Mouse (Mus musculus): Measurements from ENCODE around the gene Fam89a. TPM values are rescaled to one million over a fixed set of nuclear protein-coding genes. Genes with fewer than 3 reads are reported as not detected.

The Fam89a gene
- 3.6 and 3.8 TPM in 2 replicates for polyA plus RNA-seq (2014; fragmentation: Nextera tagmentation; extraction: Ambion mirVana)

- WGBS: 1% methylated on average over 41 of the region's 41 CpGs
- Histone ChIP-seq H3K4me1 (replicated peaks; ENCODE audit: control insufficient read depth, insufficient read depth, low read length) (peaks cover 10% of the 10 kb centered on the region), H3K36me3 (ENCODE audit: control insufficient read depth, insufficient read depth, low read length) (no peaks in the 10 kb centered on the region), H3K4me3 (ENCODE audit: low read depth, low read length) (peak within 1 kb of the TSS; percentile 66), H3K9me3 (ENCODE audit: control insufficient read depth, low read length) (no peaks in the 10 kb centered on the region), H3K9ac (ENCODE audit: low read depth, low read length) (peak within 1 kb of the TSS; percentile 40), H3K27me3 (replicated peaks; ENCODE audit: control insufficient read depth, insufficient read depth, low read length) (peaks cover 52% of the 10 kb centered on the region), H3K27ac (ENCODE audit: low read depth, low read length) (no peak within 1 kb of the TSS), H3K4me2 (peak within 1 kb of the TSS; percentile 79)
- ATAC-seq (replicated peaks; ENCODE audit: low FRiP score) (peak; percentile 83), DNase-seq (ENCODE audit: low spot score) (peak; percentile 78)
Measured at GRCm38 (mm10) chr8:124751709-124752173, at the start of gene Fam89a. TSS of gene Fam89a (minus strand) at chr8:124751832.

- DNase-seq (ENCODE audit: low spot score): no peak
Measured at GRCm38 (mm10) chr8:124800542-124800941, 48.9 kb upstream of the Fam89a start.

GRCm38 (mm10) chr8:124795781-124796488 is 44.3 kb upstream of the Fam89a start:
- 68% methylated on average over 8 of the region's 8 CpGs for WGBS
- peaks cover 72% of the 10 kb centered on the region for H3K27me3 ChIP-seq (replicated peaks; ENCODE audit: control insufficient read depth, insufficient read depth, low read length)

More at GRCm38 (mm10) chr8:124800542-124800941, 48.9 kb upstream of the Fam89a start:
- Histone ChIP-seq H3K27me3 (replicated peaks; ENCODE audit: control insufficient read depth, insufficient read depth, low read length) (peaks cover 29% of the 10 kb centered on the region), H3K9me3 (ENCODE audit: control insufficient read depth, low read length) (no peaks in the 10 kb centered on the region), H3K9ac (ENCODE audit: low read depth, low read length) (no peak overlapping the region), H3K4me2 (no peak overlapping the region), H3K4me1 (replicated peaks; ENCODE audit: control insufficient read depth, insufficient read depth, low read length) (no peaks in the 10 kb centered on the region), H3K4me3 (ENCODE audit: low read depth, low read length) (no peak overlapping the region), H3K27ac (ENCODE audit: low read depth, low read length) (no peak overlapping the region), H3K36me3 (ENCODE audit: control insufficient read depth, insufficient read depth, low read length) (no peaks in the 10 kb centered on the region)
- WGBS: 29% methylated on average over 11 of the region's 11 CpGs
- no peak for ATAC-seq (replicated peaks; ENCODE audit: low FRiP score)

GRCm38 (mm10) chr8:124794486-124794780 is 42.8 kb upstream of the Fam89a start:
- 3% methylated on average over 25 of the region's 25 CpGs for WGBS
- Histone ChIP-seq H3K4me2 (peak overlapping the region; percentile 96), H3K9ac (ENCODE audit: low read depth, low read length) (no peak overlapping the region), H3K36me3 (ENCODE audit: control insufficient read depth, insufficient read depth, low read length) (no peaks in the 10 kb centered on the region), H3K27ac (ENCODE audit: low read depth, low read length) (no peak overlapping the region), H3K4me3 (ENCODE audit: low read depth, low read length) (peak overlapping the region; percentile 62), H3K4me1 (replicated peaks; ENCODE audit: control insufficient read depth, insufficient read depth, low read length) (peaks cover 15% of the 10 kb centered on the region), H3K9me3 (ENCODE audit: control insufficient read depth, low read length) (no peaks in the 10 kb centered on the region), H3K27me3 (replicated peaks; ENCODE audit: control insufficient read depth, insufficient read depth, low read length) (peaks cover 74% of the 10 kb centered on the region)
- DNase-seq (ENCODE audit: low spot score): peak; percentile 54
- no peak; the same call in 1 of the 2 replicates for ATAC-seq (replicated peaks; ENCODE audit: low FRiP score)

More at GRCm38 (mm10) chr8:124795781-124796488, 44.3 kb upstream of the Fam89a start:
- H3K4me1 ChIP-seq (replicated peaks; ENCODE audit: control insufficient read depth, insufficient read depth, low read length): peaks cover 15% of the 10 kb centered on the region
- DNase-seq (ENCODE audit: low spot score): no peak
- no peak overlapping the region for H3K4me2 ChIP-seq
- no peak overlapping the region for H3K9ac ChIP-seq (ENCODE audit: low read depth, low read length)
- H3K4me3 ChIP-seq (ENCODE audit: low read depth, low read length): no peak overlapping the region
- no peaks in the 10 kb centered on the region for H3K36me3 ChIP-seq (ENCODE audit: control insufficient read depth, insufficient read depth, low read length)
- no peak overlapping the region for H3K27ac ChIP-seq (ENCODE audit: low read depth, low read length)
- ATAC-seq (replicated peaks; ENCODE audit: low FRiP score): no peak
- H3K9me3 ChIP-seq (ENCODE audit: control insufficient read depth, low read length): no peaks in the 10 kb centered on the region

GRCm38 (mm10) chr8:124793661-124794485 is 42.2 kb upstream of the Fam89a start:
- peak overlapping the region; percentile 96 for H3K4me2 ChIP-seq
- DNase-seq (ENCODE audit: low spot score) (no peak), ATAC-seq (replicated peaks; ENCODE audit: low FRiP score) (0 out of 2 replicates have a peak, but pooled peaks have one; percentile 9)
- H3K9ac ChIP-seq (ENCODE audit: low read depth, low read length): no peak overlapping the region
- no peaks in the 10 kb centered on the region for H3K36me3 ChIP-seq (ENCODE audit: control insufficient read depth, insufficient read depth, low read length)
- no peak overlapping the region for H3K27ac ChIP-seq (ENCODE audit: low read depth, low read length)
- peak overlapping the region; percentile 62 for H3K4me3 ChIP-seq (ENCODE audit: low read depth, low read length)
- no peaks in the 10 kb centered on the region for H3K9me3 ChIP-seq (ENCODE audit: control insufficient read depth, low read length)
- WGBS: 3% methylated on average over 74 of the region's 81 CpGs
- peaks cover 74% of the 10 kb centered on the region for H3K27me3 ChIP-seq (replicated peaks; ENCODE audit: control insufficient read depth, insufficient read depth, low read length)
- peaks cover 15% of the 10 kb centered on the region for H3K4me1 ChIP-seq (replicated peaks; ENCODE audit: control insufficient read depth, insufficient read depth, low read length)

DNA sequence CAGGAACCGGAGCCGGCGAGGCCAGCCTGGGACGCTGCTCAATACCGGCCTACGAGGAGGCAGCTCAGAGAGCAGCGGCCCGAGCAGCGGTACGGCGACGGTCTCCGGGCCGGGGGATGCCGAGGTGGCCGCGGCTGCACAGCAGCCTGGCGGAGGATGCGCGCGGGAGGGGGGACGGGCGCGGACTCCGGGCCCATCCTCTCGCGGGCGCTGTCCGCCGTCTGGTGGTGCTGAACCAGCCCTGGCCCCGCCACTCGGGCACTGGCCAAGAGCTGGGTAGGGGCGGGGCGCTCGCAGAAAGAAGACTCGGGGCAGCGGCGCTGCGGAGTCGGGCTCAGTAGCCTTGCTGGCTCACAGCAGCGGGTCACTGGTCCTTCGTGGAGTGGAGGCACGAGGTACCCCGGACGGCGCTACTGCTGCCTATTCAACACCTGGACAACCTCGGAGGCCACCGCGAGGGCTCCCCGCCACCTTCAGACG is 41.6 kb upstream of the Fam89a start:
- Histone ChIP-seq H3K9ac (ENCODE audit: low read depth, low read length) (no peak overlapping the region), H3K27me3 (replicated peaks; ENCODE audit: control insufficient read depth, insufficient read depth, low read length) (peaks cover 70% of the 10 kb centered on the region), H3K27ac (ENCODE audit: low read depth, low read length) (no peak overlapping the region), H3K4me3 (ENCODE audit: low read depth, low read length) (peak overlapping the region; percentile 62), H3K4me1 (replicated peaks; ENCODE audit: control insufficient read depth, insufficient read depth, low read length) (peaks cover 15% of the 10 kb centered on the region), H3K36me3 (ENCODE audit: control insufficient read depth, insufficient read depth, low read length) (no peaks in the 10 kb centered on the region), H3K9me3 (ENCODE audit: control insufficient read depth, low read length) (no peaks in the 10 kb centered on the region), H3K4me2 (peak overlapping the region; percentile 96)
- 2% methylated on average over 51 of the region's 51 CpGs for WGBS
- DNase-seq (ENCODE audit: low spot score) (peak; percentile 92), ATAC-seq (replicated peaks; ENCODE audit: low FRiP score) (peak; percentile 83)

DNA sequence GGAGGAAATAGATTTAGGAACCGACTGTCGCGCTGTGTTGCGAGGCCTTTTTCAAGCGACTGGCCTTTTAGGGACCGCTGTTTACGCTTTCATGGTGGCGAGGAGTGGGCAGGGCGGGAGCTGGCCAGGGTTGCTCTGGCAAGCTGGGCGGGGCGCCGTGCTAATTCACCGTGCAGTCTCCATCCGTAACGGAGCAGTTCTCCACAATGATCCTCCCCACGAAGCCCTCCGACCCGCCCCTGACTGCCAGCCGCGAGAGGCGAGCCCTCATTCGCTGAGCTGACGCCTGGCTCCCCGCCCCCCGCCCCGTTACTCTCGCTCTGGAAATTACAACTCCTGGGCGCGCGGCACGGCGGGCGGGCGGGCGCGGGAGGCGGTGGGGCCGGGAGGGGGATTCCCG is 41.1 kb upstream of the Fam89a start, which contains the start of gene Trim67:
TSS of gene Trim67 (plus strand) at position 385 of the 400 bp plus-strand sequence.
- DNase-seq (ENCODE audit: low spot score) (peak; percentile 56), ATAC-seq (replicated peaks; ENCODE audit: low FRiP score) (peak; percentile 40; the same call in 1 of the 2 replicates)
- Histone ChIP-seq H3K36me3 (ENCODE audit: control insufficient read depth, insufficient read depth, low read length) (no peaks in the 10 kb centered on the region), H3K27ac (ENCODE audit: low read depth, low read length) (no peak within 1 kb of the TSS), H3K4me2 (peak within 1 kb of the TSS; percentile 96), H3K27me3 (replicated peaks; ENCODE audit: control insufficient read depth, insufficient read depth, low read length) (peaks cover 70% of the 10 kb centered on the region), H3K9ac (ENCODE audit: low read depth, low read length) (no peak within 1 kb of the TSS), H3K9me3 (ENCODE audit: control insufficient read depth, low read length) (no peaks in the 10 kb centered on the region), H3K4me3 (ENCODE audit: low read depth, low read length) (peak within 1 kb of the TSS; percentile 62), H3K4me1 (replicated peaks; ENCODE audit: control insufficient read depth, insufficient read depth, low read length) (peaks cover 15% of the 10 kb centered on the region)
- under 1% methylated on average over 37 of the region's 39 CpGs for WGBS

DNA sequence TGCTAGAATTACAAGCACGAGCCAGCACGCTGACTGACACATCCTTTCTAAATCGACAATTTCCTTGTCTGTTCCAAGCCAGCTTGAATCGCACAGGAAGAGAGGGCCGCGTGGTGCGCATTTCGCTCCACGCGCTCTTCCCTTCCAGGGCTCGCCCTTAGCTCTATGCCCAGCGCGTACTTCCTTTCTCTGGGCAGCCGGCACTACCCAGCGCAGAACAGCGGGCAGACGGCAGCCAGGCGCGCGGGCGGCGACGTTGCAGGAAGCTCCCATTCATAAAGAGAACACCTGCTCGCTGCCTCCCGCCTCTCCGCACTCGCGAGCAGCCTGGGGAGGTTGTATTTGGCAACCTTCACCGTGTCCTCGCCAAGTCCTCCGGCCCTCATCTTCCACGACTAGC is 40.6 kb upstream of the Fam89a start:
- no peak for ATAC-seq (replicated peaks; ENCODE audit: low FRiP score)
- no peaks in the 10 kb centered on the region for H3K36me3 ChIP-seq (ENCODE audit: control insufficient read depth, insufficient read depth, low read length)
- H3K27ac ChIP-seq (ENCODE audit: low read depth, low read length): no peak overlapping the region
- no peaks in the 10 kb centered on the region for H3K9me3 ChIP-seq (ENCODE audit: control insufficient read depth, low read length)
- whole genome bisulfite sequencing: 2% methylated on average over 32 of the region's 32 CpGs
- H3K4me3 ChIP-seq (ENCODE audit: low read depth, low read length): peak overlapping the region; percentile 62
- H3K9ac ChIP-seq (ENCODE audit: low read depth, low read length): no peak overlapping the region
- no peak for DNase-seq (ENCODE audit: low spot score)
- peaks cover 67% of the 10 kb centered on the region for H3K27me3 ChIP-seq (replicated peaks; ENCODE audit: control insufficient read depth, insufficient read depth, low read length)
- peaks cover 15% of the 10 kb centered on the region for H3K4me1 ChIP-seq (replicated peaks; ENCODE audit: control insufficient read depth, insufficient read depth, low read length)
- H3K4me2 ChIP-seq: peak overlapping the region; percentile 96

All from liver, embryonic 11.5 days (tissue).